Mouse (Mus musculus) bone marrow, adult 2 months (tissue): Measurements from ENCODE around the gene Gm10272.

Source experiments
- CTCF ChIP-seq: fragments of 200-500 bp; IDR thresholded peaks from 2 replicates; pipeline ENCODE4 v1.5.1; 2011; ENCODE audit warnings: low read length, control low read depth; ENCODE audit not compliant: control insufficient read depth, insufficient read depth
- POLR2A ChIP-seq: fragments of 200-500 bp; IDR thresholded peaks from 2 replicates; pipeline ENCODE4 v1.6.1; 2011; ENCODE audit warnings: low read depth, mild to moderate bottlenecking, control low read depth, low read length, borderline replicate concordance; ENCODE audit not compliant: control insufficient read depth

- TF ChIP-seq CTCF, result no peak
- TF ChIP-seq POLR2A, result no peak
These were observed 22.2 kb upstream of the Gm10272 start for GRCm38 (mm10) chr10:77684181-77684580.
